Mouse (Mus musculus) frontal cortex, postnatal 36 days (tissue): ENCODE measurements around the gene Akap9.
"Not testable (repeated sequence)": the region's sequence is repeated elsewhere in the genome, so short reads cannot be mapped to it uniquely, and the experiment has no call there.

Experiments used
- DNase-seq, 2 experiments: peaks; one replicate each; pipeline ENCODE4 v3.0.0; 2022; ENCODE audit warnings: low spot score in 2 of 2

Gene Akap9

DNA sequence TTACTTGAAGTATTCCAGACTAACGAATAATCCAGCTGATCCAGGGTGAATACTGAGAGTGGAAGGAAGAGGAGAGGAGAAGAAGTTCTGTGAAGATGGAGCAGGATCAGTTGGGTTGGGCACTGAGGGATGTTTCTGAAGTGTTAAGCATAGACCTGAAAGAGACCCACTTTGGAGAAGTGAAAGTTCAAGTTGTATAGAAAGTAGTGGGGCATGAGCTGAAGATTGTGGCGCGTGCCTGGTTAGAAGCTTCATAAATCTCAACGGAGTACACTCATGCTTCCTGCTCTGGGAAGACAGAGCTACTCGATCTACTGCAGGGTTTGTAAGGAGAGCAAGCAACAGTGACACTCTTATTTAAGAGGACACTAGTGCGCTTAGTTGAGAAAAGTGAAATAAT lies 41.3 kb downstream of the Akap9 start:
- DNase-seq, result no peak

DNA sequence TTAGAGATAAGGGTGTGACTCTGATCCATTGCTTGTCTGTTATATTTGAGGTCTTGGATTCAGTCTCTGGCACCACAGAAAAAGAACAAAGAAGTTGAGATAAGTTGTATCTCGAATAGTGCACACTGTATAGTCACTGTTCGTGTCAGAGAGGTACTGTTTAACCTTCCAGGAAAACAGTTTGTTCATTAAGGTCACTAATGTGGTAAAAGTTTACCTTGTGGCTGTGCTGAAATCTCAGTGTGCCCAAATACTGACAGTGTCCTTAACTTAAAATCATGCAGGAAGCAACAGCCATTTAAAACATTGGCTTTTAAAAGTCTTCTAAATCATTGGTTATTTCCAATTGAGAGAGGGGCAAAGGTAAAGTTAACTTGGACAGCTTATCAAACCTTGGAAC lies 43.1 kb downstream of the Akap9 start:
- DNase-seq, result no peak

DNA sequence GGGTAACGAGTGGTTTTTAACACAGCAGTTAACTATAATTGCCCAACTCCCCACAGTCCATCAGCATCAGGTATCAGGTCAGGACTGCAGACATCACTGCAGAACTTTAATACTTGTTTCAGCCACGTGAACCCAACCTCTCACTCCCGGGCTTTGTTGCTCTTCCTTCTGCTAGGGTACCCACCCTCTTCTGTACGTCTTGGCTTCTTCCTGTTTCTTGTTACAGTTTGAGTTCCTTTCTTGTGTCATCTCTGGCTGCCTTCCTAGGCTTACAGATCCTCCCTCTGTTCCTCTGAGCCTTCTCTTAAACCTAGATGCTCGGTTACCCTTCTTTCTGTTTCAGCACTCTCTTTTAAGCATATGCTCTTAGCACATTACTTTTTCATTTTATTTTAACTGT lies 45.9 kb downstream of the Akap9 start:
- no peak for DNase-seq

DNA sequence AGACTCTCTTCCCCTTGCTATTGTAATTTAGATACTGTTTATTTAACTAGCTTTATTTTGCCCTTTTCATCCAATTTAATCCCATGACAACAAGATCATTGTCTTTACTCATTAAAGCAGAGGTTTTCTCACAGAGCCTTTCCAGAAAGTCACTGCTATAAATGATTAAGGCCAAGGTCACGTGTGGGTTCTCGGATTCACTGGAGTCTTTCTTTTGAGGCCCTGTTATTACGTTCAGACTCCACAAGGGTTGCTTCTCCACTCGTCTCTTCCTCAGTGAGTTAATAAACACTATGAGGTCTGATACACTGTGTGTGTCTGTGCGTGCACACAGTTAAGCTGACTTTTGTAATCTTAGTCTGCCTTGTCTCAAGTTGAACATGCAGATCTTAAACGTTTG lies 47.0 kb downstream of the Akap9 start:
- DNase-seq, result no peak

DNA sequence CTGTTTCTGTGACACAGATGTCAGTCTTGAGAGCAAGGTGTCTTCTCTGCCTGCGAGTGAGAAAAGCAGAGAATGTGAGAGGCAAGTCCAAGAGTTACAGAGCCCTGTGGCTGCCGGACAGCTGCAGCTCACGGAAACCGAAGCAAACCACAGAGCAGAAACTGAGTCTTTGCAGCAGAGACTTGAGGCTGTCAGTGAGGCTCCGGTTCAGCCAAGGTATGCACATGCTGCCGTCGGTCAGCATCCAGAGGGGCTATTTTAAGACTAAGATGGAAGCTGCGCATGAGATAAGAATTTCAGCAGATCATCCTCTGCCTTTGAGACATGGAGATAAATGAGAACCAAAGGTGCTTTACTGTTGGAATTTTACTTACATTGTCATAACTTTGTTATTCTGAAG lies 48.3 kb downstream of the Akap9 start:
- no peak for DNase-seq

DNA sequence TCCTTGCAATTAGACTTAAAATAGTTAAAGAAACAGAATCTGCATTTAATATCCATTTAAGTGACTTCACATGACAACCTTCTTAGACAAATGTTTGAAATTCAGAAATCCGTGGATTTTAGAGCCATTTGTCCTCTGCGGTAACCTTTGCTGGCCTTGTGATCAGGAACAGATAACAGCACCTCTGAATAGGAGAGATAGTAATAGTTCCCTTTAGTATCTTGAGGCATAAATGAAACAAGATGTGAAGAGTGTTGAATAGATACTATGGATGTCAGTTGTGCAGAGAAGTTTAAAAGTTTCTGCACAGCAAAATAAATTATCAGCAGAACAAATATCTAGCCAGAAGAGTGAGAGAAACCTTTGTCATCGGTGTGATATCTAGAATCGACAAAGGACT lies 50.0 kb downstream of the Akap9 start:
- DNase-seq, result no peak

DNA sequence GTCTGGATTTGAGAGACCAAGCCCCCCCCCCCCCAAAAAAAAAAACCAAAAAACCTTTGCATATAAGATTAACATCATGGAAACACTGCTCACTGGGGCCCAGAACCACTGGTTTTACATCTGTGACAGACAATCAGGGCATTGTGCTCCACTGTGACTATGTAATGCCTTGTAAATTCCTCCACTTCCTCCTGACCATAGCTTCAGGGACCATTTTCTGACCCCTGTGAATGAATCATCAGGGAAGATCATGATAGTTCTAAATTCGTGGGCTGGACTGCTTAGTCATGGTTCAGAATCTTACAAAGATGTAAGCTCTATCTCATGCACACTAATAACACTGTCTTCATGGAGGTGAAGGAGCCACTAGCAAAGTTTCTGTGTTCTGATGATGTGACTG lies 61.8 kb downstream of the Akap9 start:
- no peak for DNase-seq

DNA sequence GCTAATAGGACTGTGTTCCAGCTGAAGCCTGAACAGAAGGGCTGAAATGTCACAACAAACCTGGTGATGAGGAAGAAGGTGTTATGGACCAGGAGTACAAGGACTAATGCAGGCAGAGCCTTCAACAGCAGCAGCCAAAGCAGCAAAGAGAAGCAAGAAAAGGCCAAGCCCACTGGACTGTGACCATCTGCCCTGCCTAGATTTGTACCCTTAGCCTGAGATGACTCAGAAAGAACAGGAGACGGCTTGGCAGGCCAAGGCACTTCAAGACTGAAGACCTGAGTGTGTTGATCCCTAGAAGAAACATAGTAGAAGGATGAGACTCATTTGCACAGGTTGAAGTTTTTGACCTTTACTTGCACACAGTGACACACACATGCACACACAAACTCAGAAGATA lies 62.6 kb downstream of the Akap9 start:
- DNase-seq, result no peak

DNA sequence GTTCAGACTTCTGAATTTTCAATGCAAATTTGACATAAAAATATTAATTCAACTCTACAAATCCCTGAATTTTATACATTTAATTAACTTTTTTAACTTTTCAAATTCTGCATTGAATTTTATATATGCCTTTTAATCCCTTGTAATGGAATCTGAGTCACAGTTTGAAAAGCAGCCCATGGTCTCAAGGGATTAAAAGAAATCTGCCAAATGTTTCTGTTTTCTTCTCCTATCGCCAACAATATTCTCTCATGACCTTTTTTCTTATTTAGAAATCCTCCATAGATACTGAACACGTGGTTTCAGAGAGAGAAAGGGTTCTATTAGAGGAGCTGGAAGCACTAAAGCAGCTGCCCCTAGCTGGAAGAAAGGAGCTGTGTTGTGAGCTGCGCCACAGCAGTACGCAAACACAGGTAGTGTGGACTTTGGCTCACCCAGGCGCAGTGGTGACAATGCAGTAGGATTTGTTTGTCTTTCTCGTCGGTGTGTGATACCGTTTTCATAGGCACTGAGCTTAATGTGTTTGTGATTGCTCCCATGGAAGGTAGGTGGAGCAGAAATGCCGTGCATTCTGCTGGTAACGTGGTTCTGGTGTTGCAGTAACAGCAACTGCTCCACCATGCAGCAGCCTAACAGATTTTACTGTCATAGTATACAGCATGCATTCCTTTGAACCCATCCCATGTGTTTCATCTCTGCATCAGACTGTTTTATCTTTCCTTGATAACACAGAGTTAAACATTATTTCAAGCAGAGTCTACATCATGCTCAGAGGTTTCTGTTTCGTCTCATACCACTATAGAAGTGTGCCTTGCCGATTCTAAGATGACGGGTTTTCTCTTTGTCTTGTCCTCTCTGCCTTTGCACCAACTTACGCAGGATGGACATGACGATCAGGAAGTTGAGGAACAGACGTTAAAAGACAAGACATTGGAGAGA lies 76.9 kb downstream of the Akap9 start:
- no peak for DNase-seq

DNA sequence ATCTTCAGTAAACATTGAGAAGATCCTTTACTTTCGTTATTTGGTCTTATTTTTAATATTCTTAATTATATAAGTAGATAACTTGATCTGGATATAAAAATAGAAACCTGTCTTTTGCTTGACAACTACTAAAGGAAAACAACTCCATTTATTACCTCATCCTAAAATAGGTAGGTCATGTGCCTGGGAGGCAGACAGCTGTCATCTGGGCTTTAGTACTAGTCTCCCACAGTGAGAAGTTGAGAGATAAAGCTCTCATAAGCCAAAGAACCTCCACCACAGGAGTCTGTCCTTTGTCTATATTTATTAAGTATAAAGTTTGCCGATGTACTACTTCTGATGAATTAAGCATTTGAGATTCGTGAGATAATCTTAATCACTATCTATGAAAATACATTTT lies 78.8 kb downstream of the Akap9 start:
- DNase-seq, result no peak

DNA sequence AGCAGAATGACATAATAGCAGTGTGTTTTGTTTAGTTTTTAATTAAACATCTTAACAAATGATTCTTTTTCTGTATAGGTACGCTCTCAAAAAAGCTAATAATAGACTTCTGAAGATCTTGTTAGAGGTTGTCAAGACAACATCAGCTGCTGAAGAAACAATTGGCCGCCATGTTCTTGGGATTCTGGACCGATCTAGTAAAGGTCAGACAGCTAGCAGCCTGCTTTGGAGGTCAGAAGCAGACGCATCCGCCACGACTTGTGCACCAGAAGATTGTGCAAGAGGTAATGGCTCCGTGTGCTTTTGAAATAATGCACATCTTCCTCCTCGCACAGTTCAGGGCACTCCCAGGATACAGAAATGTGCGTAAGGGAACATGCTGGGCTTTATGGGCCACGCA lies 80.4 kb downstream of the Akap9 start:
- no peak for DNase-seq

DNA sequence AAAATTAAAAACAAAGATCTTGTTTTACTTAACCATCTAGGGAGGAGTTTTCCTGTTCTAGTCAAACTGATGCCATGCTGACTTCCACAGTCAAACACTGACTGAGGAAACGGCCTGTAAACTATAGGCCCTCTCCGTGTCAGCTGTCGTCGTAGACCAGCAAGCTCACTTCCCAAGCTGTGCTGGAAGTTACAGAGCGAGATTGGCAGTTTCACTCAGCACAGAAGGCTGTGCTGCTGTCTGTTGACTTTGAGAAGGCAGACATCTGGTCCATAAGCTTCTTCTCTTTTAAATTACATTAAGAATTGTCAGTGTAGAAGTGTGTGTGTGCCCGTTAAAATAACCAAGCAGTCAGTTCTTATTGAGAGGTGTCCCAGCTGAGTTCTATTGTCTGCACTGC lies 81.7 kb downstream of the Akap9 start:
- no peak for DNase-seq

DNA sequence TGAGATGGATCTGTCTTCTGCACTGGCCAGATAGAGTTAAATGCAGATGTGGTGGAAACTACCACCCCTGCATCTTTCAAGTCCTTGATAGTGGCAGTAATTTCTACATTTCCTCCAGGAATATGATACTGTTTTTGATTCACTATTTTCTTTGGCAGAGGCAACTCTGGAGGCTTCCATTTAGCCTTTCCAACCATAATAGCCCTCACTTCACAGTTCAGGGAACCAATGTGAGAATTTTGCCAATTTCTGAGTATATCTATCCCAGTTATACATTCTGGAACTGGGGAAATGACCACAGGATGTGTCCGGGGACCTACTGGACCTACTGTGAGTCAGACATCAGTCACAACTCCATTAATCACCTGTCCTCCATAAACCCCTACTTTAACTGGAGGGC lies 89.8 kb downstream of the Akap9 start:
- not testable (repeated sequence) for DNase-seq

DNA sequence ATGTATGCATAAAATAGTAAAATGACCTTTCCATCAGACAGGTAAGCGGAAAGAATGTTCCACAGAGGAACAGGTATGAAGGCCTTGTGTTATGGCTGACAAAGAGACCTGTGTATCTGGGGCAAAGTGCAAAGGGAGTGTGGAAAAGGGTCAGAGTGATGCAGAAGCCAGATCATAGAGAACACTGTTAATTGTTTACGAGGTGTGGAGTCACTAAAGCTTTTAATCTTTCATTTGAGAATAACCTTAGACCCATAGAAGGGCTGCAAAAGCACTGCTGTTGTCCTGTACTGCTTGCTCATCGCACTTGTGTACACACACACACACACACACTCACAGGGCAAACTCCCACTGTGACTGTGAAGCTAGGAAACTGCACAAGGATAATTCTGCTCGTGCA lies 91.5 kb downstream of the Akap9 start:
- DNase-seq, result no peak

DNA sequence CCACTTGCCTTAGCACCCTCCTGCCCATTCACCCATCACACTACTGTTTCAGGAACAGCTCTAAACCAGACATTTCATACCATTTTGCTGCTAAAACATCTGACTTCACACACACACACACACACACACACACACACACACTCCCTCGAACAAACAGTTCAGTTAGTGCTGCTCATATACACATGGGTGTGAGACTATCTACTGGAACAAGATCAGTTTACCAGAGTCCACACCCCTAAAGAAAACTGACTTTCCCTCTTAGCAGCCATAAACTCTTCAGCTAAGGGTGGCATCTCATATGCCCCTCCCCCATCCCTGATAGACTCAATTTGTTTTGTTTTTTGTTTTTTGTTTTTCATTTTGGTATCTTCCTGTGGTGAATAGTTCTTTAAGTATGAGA lies 92.2 kb downstream of the Akap9 start:
- DNase-seq, result no peak

DNA sequence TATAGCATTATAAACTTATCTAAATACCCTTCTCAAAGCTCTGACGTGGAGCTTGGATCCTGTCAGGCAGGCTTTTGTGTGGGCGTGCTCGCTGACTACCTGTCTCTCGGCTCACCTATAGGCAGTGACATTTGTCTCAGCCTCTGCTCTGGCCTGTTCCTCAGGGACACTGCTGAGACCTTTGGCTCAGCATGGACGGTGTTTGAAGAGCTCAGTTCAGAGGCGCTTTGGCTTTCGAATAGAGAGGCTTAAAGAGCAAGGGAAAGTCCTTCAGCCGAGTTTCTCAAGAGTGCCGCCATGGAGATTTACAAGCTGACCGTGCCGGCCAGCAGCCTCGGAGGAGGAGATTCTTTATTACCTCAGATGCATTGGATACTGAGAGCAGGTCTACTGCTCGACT lies 95.3 kb downstream of the Akap9 start:
- DNase-seq, result no peak

DNA sequence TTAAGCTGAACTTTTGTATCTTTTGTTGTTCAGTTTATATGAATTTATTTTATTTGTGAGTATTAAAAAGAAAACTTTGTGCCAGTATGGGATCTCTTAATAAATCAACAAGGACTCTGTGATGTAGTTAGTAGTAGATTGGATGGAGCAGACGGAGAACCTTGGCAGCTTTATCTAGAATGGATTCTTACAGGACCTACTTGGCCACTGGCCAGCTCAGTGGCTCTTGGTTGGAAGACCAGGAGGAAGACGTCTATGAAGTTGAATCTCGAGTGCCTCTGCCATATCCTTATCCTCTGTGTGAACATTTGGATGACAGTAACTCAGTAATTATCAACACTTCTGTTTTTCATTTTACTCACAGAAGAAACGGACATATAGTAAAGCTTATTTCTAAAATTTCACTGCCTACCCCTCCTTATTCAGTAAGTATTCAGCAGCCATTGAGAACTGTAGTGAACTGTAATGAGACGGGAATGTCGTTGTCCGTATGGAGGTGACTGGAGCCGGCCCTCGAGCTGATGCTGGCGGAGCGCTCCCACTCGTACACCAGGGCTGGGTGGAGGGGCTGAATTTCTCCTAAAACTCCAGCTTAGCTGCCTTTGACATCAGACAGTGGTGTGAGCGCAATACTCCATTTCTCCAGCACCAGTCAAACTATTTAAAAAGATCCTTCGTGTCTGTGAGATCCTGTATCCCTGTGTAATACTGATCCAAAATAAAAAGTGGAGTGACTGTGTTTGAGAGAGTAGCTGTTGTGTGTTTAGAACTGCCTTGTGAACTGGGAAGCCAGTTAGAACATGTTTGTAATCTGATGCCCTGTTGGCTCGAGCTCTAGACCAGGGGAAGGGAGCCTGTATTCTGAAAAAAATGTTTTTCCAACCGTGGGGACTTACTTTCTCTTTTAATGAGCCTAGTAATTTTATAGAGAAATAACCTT lies 96.2 kb downstream of the Akap9 start:
- no peak for DNase-seq

DNA sequence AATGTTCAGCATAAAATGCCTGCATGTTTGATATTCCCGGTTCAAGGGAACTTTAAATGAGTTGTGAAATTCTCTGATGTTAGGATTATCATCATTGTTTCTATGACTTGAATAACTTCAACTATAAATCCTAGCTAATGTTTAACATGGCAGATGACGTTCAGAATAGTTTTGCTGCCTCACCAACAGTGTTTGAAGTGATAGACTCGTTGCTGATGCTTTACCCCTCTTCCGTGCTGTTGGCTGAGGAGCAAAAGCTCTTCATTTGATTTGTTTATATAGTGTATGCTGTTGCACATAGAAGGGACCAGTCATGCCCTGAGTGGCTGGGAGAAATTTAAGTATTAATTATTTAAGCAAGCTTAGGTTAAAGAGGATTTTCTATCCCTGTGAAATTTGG lies 96.9 kb downstream of the Akap9 start:
- DNase-seq, result no peak

DNA sequence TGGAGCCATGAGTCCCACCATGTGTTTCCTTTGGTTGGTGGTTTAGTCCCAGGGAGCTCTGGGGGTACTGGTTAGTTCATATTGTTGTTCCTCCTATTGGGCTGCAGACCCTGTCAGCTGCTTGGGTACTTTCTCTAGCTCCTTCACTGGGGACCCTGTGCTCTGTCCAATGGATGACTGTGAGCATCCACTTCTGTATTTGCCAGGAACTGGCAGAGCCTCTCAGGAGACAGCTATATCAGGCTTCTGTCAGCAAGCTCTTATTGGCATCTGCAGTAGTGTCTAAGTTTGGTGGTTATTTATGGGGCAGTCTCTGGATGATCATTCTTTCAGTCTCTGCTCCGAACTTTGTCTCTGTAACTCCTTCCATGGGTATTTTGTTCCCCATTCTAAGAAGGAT lies 98.5 kb downstream of the Akap9 start:
- not testable (repeated sequence) for DNase-seq

DNA sequence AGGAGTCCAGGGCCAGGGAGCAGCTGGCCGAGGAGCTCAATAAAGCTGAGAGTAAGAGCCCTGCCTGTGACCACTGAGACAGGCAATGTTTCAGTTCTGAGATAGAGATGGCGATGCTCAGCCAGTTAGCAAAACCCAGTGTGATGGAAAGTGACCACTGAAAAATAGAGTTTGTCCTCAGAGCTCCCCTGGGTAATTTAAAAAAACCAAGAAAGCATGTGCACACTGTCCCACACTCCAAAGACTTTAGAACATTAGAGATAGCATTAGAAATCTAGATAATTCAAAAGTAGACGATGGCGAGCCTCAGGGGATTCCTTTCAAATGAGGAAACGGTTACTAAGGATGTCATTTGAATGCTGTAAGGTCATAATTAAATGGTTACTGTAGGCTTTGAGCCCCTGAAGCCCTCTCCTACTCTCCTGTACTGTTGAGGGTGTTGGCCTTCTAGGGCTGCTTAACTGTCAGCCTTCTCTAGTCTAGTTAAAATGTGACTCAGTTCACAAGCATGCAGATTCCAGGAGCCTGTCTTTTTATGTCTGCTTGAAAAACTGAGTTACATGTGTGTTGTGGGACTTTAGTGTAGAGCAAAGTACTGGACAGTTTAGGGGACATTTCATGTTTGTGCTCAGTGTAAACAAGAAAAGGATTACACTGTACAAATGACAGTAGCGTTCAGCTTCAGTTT lies 100.8 kb downstream of the Akap9 start:
- DNase-seq, result no peak

DNA sequence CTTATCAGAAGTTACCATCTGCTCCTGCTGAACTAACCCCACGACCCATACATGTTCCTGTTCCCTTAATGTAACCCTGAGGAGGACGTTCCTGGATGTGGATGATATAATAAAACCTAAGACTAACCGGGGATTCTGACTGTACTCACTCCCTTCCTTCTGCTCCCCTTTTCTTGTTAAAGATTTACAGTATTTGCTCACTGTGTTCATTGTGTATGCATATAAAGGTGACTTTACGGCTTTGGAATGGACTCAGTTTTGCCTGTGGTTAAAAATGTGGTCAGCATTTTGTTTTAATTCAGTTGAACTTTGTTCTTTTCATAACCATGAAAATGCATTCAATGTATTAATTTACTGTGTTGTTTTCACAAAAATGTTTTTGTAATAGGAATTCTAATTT lies 104.0 kb downstream of the Akap9 start:
- no peak for DNase-seq

DNA sequence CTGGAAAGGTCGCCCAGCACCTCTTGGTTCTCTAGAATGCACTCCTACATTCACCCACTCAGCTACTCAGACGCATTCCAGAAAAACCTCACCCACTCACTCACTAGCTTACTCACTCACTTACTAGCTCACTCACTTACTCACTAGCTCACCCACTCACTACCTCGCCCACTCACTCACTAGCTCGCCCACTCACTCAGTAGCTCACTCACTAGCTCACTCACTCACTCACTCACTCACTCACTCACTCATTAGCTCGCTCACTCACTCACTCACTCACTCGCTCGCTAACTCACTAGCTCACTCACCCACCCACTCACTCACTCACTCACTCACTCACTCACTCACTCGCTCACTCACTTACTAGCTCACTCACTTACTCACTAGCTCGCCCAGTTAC lies 108.8 kb downstream of the Akap9 start:
- DNase-seq, result no peak
